Mouse (Mus musculus) layer of hippocampus, adult 18-20 months (tissue): ENCODE results near the gene Pole. TPM values are rescaled to one million over a fixed set of nuclear protein-coding genes. Genes with fewer than 3 reads are reported as not detected.

Experiments used
- DNase-seq, 2 experiments: peaks; one replicate each; pipeline ENCODE4 v3.0.0; 2022; ENCODE audit warnings: low spot score in 2 of 2
- total RNA-seq, 2 experiments: library from RNA; stranded (reverse); gene quantifications; 2 replicates each; pipeline ENCODE4 v1.2.3; 2021

Pole gene
- total RNA-seq, 2 experiments from 2014 or later: 1.1 to 1.5 TPM

DNA sequence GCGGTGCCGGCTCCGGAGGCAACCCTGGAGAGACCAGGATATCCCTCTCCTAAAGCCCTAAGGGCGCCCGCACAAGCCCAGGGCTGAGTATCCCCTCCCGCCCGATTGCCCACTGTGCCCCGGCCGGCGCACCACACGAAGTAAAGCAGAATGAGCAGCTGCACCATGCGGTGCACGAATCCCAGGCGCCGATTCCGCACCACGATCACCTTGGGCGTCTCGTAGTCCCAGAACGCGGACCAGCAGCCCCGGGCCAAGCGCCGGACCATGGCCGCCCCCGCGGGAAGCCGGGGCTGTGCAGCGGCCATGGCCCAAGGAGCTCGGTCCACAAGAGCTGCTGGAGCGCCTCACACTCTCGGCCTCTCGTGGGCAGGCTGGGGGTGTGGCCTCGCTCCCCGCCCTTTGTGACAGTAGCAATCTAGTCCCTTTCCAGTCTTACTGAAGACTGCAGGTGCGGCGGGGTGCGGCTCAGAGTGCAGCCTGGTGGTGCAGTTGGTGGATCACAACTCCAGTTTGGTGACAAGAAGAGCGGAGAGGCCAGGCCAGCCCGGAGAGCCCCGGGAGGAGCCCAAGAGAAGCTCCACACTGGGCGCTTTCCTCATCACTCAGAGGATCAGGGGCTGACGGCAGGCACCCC lies 56.7 kb downstream of the Pole start, which contains the start of gene P2rx2:
P2rx2 (minus strand) TSS at position 565 of the 637 bp plus-strand sequence.
- no peak for DNase-seq

DNA sequence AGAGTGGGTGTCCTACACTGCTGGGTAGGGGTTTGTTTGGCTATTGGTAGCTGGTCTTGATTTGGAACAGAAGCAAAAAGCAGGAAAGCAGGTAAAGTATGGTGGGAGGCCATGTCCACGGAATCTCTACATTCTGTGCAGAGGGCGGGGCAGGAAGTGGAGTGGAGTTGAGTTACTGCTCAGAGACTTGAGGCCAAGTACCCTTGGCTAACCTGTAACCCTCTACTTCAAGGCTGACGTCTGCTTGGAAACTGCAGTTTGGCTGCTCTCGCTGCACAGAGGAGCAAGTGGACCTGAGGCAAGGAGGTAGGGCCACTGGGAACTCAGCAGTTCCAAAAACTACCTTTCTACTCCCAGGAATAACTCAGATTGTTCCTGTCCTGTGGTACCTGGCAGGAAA lies 58.4 kb downstream of the Pole start, which contains the start of gene Lrcol1:
Lrcol1 (plus strand) TSS at position 207 of the 400 bp plus-strand sequence.
- DNase-seq: no peak

GRCm38 (mm10) chr5:110345553-110345952 lies 59.4 kb downstream of the Pole start:
- no peak for DNase-seq

- DNase-seq: no peak
These were observed 60.9 kb downstream of the Pole start for GRCm38 (mm10) chr5:110347006-110347405.

- DNase-seq: peak in 1 of 2 experiments; percentile 60
These were observed 68.6 kb downstream of the Pole start for GRCm38 (mm10) chr5:110354716-110355115.

DNA sequence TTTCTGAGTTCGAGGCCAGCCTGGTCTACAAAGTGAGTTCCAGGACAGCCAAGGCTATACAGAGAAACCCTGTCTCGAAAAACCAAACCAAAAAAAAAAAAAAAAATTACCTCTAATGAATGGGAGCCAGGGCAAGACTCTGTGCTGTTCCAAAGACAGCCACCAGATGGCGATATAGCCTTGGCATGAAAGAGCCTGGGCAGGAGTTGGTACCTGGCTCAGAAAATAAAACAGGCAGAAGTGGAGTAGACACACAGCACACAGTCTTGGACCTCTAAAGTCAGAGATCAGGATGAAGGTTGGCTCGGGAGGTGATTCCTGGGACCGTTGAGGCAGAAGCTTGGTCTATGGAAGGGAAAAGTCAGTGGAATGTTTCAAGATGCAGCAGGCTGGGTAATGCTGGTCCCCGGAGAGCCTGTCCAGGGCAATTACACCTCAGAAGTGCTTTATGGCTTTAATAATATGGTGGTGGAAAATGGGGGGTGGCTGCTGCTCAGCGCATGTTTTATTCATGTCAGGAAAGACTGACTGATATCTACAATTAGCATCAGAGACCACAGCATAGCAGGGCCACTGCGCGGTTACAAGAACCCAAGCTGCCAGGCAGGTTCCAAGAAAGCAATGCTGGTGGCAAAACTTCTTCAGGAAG lies 71.5 kb downstream of the Pole start:
- peak; percentile 67 to 92 for DNase-seq

DNA sequence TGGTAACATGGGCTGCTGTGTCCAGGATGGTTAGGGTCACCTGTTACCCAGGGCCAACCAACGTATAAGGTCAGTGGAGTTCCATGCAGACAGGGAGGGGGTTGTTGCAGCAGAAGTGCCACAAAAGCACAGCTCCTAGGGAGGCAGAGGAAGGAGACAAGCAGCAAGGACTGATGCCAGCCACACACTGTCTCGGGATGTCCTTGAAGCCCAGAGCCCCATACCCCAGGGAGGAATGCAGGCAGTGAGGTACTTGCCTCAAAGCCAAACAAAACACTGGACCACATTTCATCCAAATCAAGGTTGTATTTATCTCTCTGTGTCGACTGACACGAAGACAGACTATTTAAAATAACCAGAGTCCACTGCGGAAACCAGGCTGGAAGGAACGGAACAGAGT lies 75.4 kb downstream of the Pole start:
- no peak for DNase-seq

GRCm38 (mm10) chr5:110362813-110363178 lies 76.7 kb downstream of the Pole start:
- DNase-seq: no peak

- peak; percentile 73 to 82 for DNase-seq
These were observed 77.2 kb downstream of the Pole start for GRCm38 (mm10) chr5:110363179-110363821.

GRCm38 (mm10) chr5:110363822-110364545 lies 77.9 kb downstream of the Pole start:
- no peak for DNase-seq

GRCm38 (mm10) chr5:110376802-110377433 lies 90.8 kb downstream of the Pole start:
- DNase-seq: peak; percentile 50 to 85

- peak; percentile 39 to 57 for DNase-seq
These were observed 92.1 kb downstream of the Pole start for GRCm38 (mm10) chr5:110378181-110378583.

GRCm38 (mm10) chr5:110379086-110379485 lies 93.0 kb downstream of the Pole start:
- DNase-seq: no peak

GRCm38 (mm10) chr5:110379823-110380222 lies 93.7 kb downstream of the Pole start:
- DNase-seq: no peak

GRCm38 (mm10) chr5:110384491-110384890 lies 98.4 kb downstream of the Pole start:
- no peak for DNase-seq

DNA sequence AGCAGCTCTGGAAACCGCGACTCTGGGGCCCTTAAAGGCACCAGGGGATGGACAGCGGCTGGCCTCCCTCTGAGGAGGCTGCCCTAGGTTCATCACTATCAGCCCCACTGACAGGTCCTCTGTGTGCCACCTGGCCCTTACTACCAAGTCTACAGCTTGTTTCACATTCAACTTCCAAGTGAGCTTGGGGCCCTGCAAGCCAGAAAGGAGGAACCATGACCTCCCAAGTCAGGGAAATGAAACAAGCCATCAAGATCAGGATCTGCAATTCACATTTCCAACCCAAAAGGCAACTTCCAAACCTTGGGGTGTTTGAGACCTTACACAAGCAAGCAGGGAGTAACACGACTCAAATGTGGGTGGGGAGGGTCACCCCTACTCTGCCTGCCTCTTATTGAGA lies 99.2 kb downstream of the Pole start:
- no peak for DNase-seq

DNA sequence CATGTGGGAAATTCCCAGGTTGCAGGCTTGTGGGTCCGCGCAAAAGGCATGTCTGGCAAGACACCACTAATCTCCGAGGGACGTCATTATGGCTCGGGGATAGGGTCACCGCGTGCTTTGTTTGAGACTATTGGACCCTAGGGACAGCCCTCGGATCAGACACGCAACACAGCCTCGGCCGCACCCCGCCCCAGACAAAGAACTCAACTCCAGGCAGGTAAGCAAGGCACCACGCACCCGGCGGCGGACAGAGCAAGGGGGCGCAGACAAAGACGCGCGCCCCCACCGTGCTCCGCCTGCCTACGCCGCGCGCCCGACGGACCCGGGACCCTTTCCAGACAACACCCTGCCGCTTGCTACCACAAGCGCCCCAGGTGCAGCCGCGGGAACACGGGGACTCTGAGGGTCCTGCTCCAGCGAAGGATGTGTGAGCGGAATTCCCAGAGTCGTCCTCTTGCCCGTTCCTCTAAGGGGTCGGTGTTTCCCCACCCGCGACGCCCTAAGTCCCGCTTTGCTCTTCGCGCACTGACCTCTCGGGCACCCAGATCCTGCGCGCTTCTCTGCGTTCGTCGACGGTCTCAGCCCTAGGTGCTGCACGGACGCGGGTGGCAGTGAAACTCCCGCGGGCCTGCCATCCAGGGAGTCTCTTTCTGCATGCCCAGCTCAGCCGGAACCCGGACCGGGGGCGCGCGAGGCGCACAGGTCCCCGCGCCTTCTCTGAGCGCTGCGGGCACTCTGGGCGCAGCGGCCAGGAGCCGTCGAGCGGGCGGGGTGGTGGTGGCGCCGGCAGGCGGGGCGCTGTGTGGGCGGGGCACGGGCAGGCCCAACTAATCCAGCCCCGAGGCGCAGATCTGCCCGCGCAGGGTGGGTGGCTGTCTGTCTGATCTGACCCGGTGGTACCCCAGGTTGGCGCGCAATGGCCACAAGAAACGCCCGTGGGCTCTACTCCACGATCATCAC lies 100.5 kb downstream of the Pole start:
- DNase-seq: peak; percentile 59 to 61
